ENCODE assay signal across 34 mouse cellular contexts in genomic region chr7:18241217-18241616, GRCm38 (mm10). TPM values are rescaled to one million over a fixed set of nuclear protein-coding genes. Genes with fewer than 3 reads are reported as not detected.
DNase-seq lines count a peak whose midpoint lies in the region; ATAC-seq and TF ChIP-seq lines count a peak whose summit lies in the region.
"Had no signal": no experiment of that assay in that cellular context is flagged by ENCODE, and none has a peak within 500 bp of the region (broad histone marks: within the 10 kb centered on the region; RNA-seq: fewer than 3 reads in every experiment).

No protein-coding gene starts in this region.

- peak overlapping the region; percentile 80 for H3K4me3 ChIP-seq in megakaryocyte, embryonic 14.5 days (replicated peaks)
- H3K4me3 ChIP-seq in CH12.LX (replicated peaks in 1 of 3; ENCODE audit: low read depth in 2 of 3, low read length in 2 of 3, poor library complexity in 1 of 3): peak overlapping the region in 1 of 3 experiments; percentile 40
- H3K4me3 ChIP-seq: embryonic facial prominence, embryonic 10.5 days; embryonic facial prominence, embryonic 13.5 days; erythroblast, embryonic 14.5 days; forebrain, embryonic 12.5 days; forebrain, embryonic 15.5 days; hindbrain, embryonic 10.5 days had no signal

- H3K4me1 ChIP-seq in megakaryocyte, embryonic 14.5 days: peaks cover 4% of the 10 kb centered on the region; the same call in 1 of the 2 replicates
- peaks cover 4 to 12% of the 10 kb centered on the region in 2 experiments; a peak in 3 of 4 replicates for H3K4me1 ChIP-seq in CH12.LX (ENCODE audit: control insufficient read depth in 1 of 2, insufficient read depth in 2 of 2)
- H3K4me1 ChIP-seq: embryonic facial prominence, embryonic 10.5 days; embryonic facial prominence, embryonic 13.5 days; forebrain, embryonic 12.5 days; forebrain, embryonic 15.5 days; hindbrain, embryonic 10.5 days had no signal

- in situ Hi-C loops in CH12.LX (cut with MboI; ENCODE audit: low pct_ligation_motif_present, low pct_unique_long_range_greater_than_20kb, low sequenced_read_pairs): no loop called here

- TF ChIP-seq EP300 in CH12.LX (IDR thresholded peaks at IDR 0.05; ENCODE audit: low read length): peak; percentile 51; the same call in 1 of the 2 replicates

- peak; percentile 33 for DNase-seq in CH12.LX (ENCODE audit: extremely low read depth)
- no peak for DNase-seq in thymus, postnatal 36 days
- no peak for DNase-seq in left cerebral cortex, postnatal 36 days (ENCODE audit: low spot score in 2 of 2)
- DNase-seq in cerebellum, adult 9-11 months: no peak
- DNase-seq: adrenal gland, adult 2 months; adrenal gland, postnatal 14 days; cerebellum, adult 11 months; cerebellum, adult 2 months; cerebellum, postnatal 10 days; cerebellum, postnatal 36 days; embryo, embryonic 11 days; gastrocnemius, postnatal 25 days had no signal

- no peak overlapping the region for H3K27ac ChIP-seq in CH12.LX (ENCODE audit: insufficient read depth, low read depth)
- H3K27ac ChIP-seq: embryonic facial prominence, embryonic 10.5 days; embryonic facial prominence, embryonic 13.5 days; forebrain, embryonic 12.5 days; forebrain, embryonic 15.5 days; hindbrain, embryonic 10.5 days; hindbrain, embryonic 14.5 days; hindbrain, postnatal 0 days had no signal

- no peaks in the 10 kb centered on the region for H3K27me3 ChIP-seq in megakaryocyte, embryonic 14.5 days (replicated peaks)
- H3K27me3 ChIP-seq in CH12.LX (replicated peaks): peaks cover 9% of the 10 kb centered on the region
- H3K27me3 ChIP-seq: embryonic facial prominence, embryonic 13.5 days; forebrain, embryonic 12.5 days; forebrain, embryonic 15.5 days; Patski had no signal

- intact Hi-C loops in left cerebral cortex, postnatal 36 days (cut with DNase I): no loop called here

- no peaks in the 10 kb centered on the region for H3K79me2 ChIP-seq in CH12.LX (replicated peaks; ENCODE audit: control insufficient read depth, extremely low read depth, insufficient read depth, poor library complexity, severe bottlenecking)

- TF ChIP-seq RAD21 in CH12.LX (IDR thresholded peaks at IDR 0.05; ENCODE audit: low read depth, low read length): no peak

- H3K36me3 ChIP-seq in megakaryocyte, embryonic 14.5 days (replicated peaks; ENCODE audit: low read length): no peaks in the 10 kb centered on the region
- H3K36me3 ChIP-seq in CH12.LX (replicated peaks in 1 of 2; ENCODE audit: control insufficient read depth in 1 of 2, insufficient read depth in 1 of 2, low read length in 1 of 2): no peaks in the 10 kb centered on the region
- H3K36me3 ChIP-seq: embryonic facial prominence, embryonic 10.5 days; embryonic facial prominence, embryonic 13.5 days; forebrain, embryonic 12.5 days; forebrain, embryonic 15.5 days; hindbrain, embryonic 10.5 days had no signal

- no peak for TF ChIP-seq POLR2A in CH12.LX (IDR thresholded peaks at IDR 0.05; ENCODE audit: low read depth, low read length)

- H3K4me2 ChIP-seq in CH12.LX (ENCODE audit: insufficient read depth, low read depth, poor library complexity, severe bottlenecking): peak overlapping the region; percentile 55
- H3K4me2 ChIP-seq: embryonic facial prominence, embryonic 13.5 days; forebrain, embryonic 12.5 days; forebrain, embryonic 15.5 days; heart, embryonic 11.5 days; hindbrain, embryonic 14.5 days had no signal

- peak overlapping the region; percentile 4; the same call in 1 of the 2 replicates for H3K9ac ChIP-seq in CH12.LX (ENCODE audit: insufficient read depth, low read depth)
- H3K9ac ChIP-seq: embryonic facial prominence, embryonic 13.5 days; forebrain, embryonic 12.5 days; forebrain, embryonic 15.5 days; hindbrain, embryonic 14.5 days had no signal

- ATAC-seq in megakaryocyte, adult 5-6 weeks (ENCODE audit: poor library complexity, severe bottlenecking): no peak
- peak; percentile 23 for ATAC-seq in activated CD4-positive, CD25-positive, alpha-beta regulatory T cell, adult 4 months
- ATAC-seq: forebrain, embryonic 15.5 days; hindbrain, postnatal 0 days; intestine, postnatal 0 days; Patski had no signal

- dilution Hi-C loops in CH12.LX (cut with MboI; ENCODE audit: extremely low pct_ligation_motif_present, extremely low pct_unique_long_range_greater_than_20kb, low sequenced_read_pairs): no loop called here

- TF ChIP-seq CTCF in CH12.LX (conservative IDR thresholded peaks at IDR 0.05 in 1 of 2, IDR thresholded peaks at IDR 0.05 in 1 of 2; ENCODE audit: low read depth in 2 of 2, low read length in 2 of 2): no peak

- H3K9me3 ChIP-seq in megakaryocyte, embryonic 14.5 days: peaks cover 6% of the 10 kb centered on the region
- H3K9me3 ChIP-seq in CH12.LX (replicated peaks; ENCODE audit: low read length): no peaks in the 10 kb centered on the region

TF ChIP-seq in CH12.LX, 34 proteins besides CTCF, POLR2A, EP300 and RAD21:
- TF ChIP-seq CHD2 (IDR thresholded peaks at IDR 0.05; ENCODE audit: low read length) (no peak), ZC3H11A (IDR thresholded peaks at IDR 0.05; ENCODE audit: low read depth, low read length) (no peak), RCOR1 (conservative IDR thresholded peaks at IDR 0.05; ENCODE audit: low read depth, low read length) (no peak), PAX5 (IDR thresholded peaks at IDR 0.05; ENCODE audit: low read length) (no peak), TCF12 (IDR thresholded peaks at IDR 0.05; ENCODE audit: low read depth, low read length) (no peak), ETS1 (conservative IDR thresholded peaks at IDR 0.05; ENCODE audit: low read depth, low read length) (peak; percentile 78), JUND (conservative IDR thresholded peaks at IDR 0.05; ENCODE audit: low read depth, low read length) (no peak), USF1 (IDR thresholded peaks at IDR 0.05; ENCODE audit: low read depth, low read length) (no peak), GABPA (IDR thresholded peaks at IDR 0.05; ENCODE audit: insufficient replicate concordance, low read depth, low read length) (no peak), MXI1 (IDR thresholded peaks at IDR 0.05; ENCODE audit: low read depth, low read length) (no peak), UBTF (IDR thresholded peaks at IDR 0.05; ENCODE audit: low read depth, low read length) (no peak), IRF4 (IDR thresholded peaks at IDR 0.05; ENCODE audit: low read depth, low read length) (peak; percentile 77), ZMIZ1 (IDR thresholded peaks at IDR 0.05; ENCODE audit: low read depth, low read length) (no peak), MEF2A (IDR thresholded peaks at IDR 0.05; ENCODE audit: borderline replicate concordance, low read depth, low read length) (no peak), E2F4 (IDR thresholded peaks at IDR 0.05; ENCODE audit: insufficient replicate concordance, low read depth, low read length) (no peak), JUN (IDR thresholded peaks at IDR 0.05; ENCODE audit: insufficient read depth, low read depth, low read length) (no peak), SMC3 (IDR thresholded peaks at IDR 0.05; ENCODE audit: low read depth, low read length) (no peak), ZKSCAN1 (IDR thresholded peaks at IDR 0.05; ENCODE audit: borderline replicate concordance, low read depth, low read length) (no peak), USF2 (conservative IDR thresholded peaks at IDR 0.05; ENCODE audit: low read depth, low read length) (no peak), NRF1 (IDR thresholded peaks at IDR 0.05; ENCODE audit: low read depth, low read length) (no peak), MYC (IDR thresholded peaks at IDR 0.05; ENCODE audit: low read depth, low read length) (0 out of 2 replicates have a peak, but pooled peaks have one; percentile 28), POLR2AphosphoS2 (IDR thresholded peaks at IDR 0.05; ENCODE audit: low read depth, low read length) (no peak), MAX (IDR thresholded peaks at IDR 0.05; ENCODE audit: low read length) (peak; percentile 34; the same call in 1 of the 2 replicates), TBP (conservative IDR thresholded peaks at IDR 0.05; ENCODE audit: low read depth, low read length) (no peak), ELF1 (IDR thresholded peaks at IDR 0.05; ENCODE audit: low read depth, low read length) (no peak), MAZ (IDR thresholded peaks at IDR 0.05; ENCODE audit: low read depth, low read length) (no peak), BHLHE40 (IDR thresholded peaks at IDR 0.05; ENCODE audit: low read depth, low read length) (peak; percentile 6; the same call in 1 of the 2 replicates), HCFC1 (IDR thresholded peaks at IDR 0.05; ENCODE audit: low read depth, low read length) (no peak), SIN3A (IDR thresholded peaks at IDR 0.05; ENCODE audit: low read length) (no peak), ZNF384 (IDR thresholded peaks at IDR 0.05; ENCODE audit: low read depth, low read length) (no peak), KAT2A (IDR thresholded peaks at IDR 0.05; ENCODE audit: insufficient replicate concordance, low read length) (no peak), CHD1 (IDR thresholded peaks at IDR 0.05; ENCODE audit: low read depth, low read length) (no peak), NELFE (IDR thresholded peaks at IDR 0.05; ENCODE audit: low read depth, low read length) (no peak), MAFK (IDR thresholded peaks at IDR 0.05; ENCODE audit: insufficient replicate concordance, low read length) (no peak)
TF ChIP-seq in CH12.LX: peak in this region for 5.

RNA-seq across cellular contexts. Expression of gene Mill1, which starts 3.9 kb away (rescaled TPM):
- not detected in 2 replicates for polyA plus RNA-seq in megakaryocyte, embryonic 14.5 days (2012; ENCODE audit: insufficient read depth, low replicate concordance)
- not detected in 2 replicates for total RNA-seq in megakaryocyte, adult 5-6 weeks (2015)
- not detected in 2 replicates for total RNA-seq in megakaryocyte, adult 5-6 weeks (2017)
- total RNA-seq in CH12.LX (2012; rRNA removed): not detected in 2 replicates
- total RNA-seq in CH12.LX (2014; rRNA removed): not detected in 2 replicates
- polyA plus RNA-seq in CH12.LX (2012; ENCODE audit: insufficient read length, low read depth): not detected in 2 replicates
- not detected for polyA plus RNA-seq in activated CD4-positive, CD25-positive, alpha-beta regulatory T cell, adult 4 months (2017; shearing (Covaris generic))
- not detected for total RNA-seq in left cerebral cortex, postnatal 36 days (2021)
- total RNA-seq: adrenal gland, adult 2 months; adrenal gland, postnatal 14 days; adrenal gland, postnatal 4 days; gastrocnemius, adult 8-10 months; gastrocnemius, postnatal 25 days; heart, adult 8-10 months; heart, postnatal 25 days; hindbrain, postnatal 0 days had no signal
- polyA plus RNA-seq: adrenal gland, adult 2 months; cerebellum, adult 2 months; cortical plate, adult 2 months; embryonic facial prominence, embryonic 10.5 days; erythroblast, embryonic 14.5 days; forebrain, embryonic 12.5 days; forebrain, embryonic 15.5 days; heart, embryonic 11.5 days; heart, embryonic 14.5 days; heart, postnatal 0 days; hindbrain, embryonic 10.5 days; hindbrain, embryonic 14.5 days; hindbrain, postnatal 0 days; intestine, embryonic 14.5 days; intestine, postnatal 0 days; Patski had no signal
